Mouse (Mus musculus): Measurements from ENCODE around the gene Tsn. TPM values are rescaled to one million over a fixed set of nuclear protein-coding genes. Genes with fewer than 3 reads are reported as not detected.

Gene Tsn
- total and polyA plus RNA-seq, 2 experiments from 2014 or later = 97.4 to 170 TPM

DNA sequence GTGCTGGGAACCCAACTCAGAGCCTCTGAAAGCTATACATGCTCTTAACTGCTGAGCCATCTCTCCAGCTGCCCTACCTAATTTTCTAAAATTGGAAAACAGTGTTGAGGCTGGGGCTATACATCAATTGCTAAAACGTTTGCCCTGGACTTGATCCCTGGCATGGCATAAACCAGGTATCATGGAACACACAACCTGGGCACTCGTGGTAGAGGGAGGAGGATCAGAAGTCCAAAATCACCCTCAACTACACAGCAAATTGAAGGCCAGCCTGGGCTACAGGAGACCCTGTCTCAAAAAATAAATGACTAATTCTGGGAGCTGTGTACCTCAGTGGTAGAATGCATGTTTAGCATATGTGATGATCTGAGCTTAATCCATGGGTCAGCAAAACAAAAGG lies 13.8 kb downstream of the Tsn start:
- Histone ChIP-seq H3K4me2 (ENCODE audit: low read depth, low read length) (no peak overlapping the region), H3K27me3 (ENCODE audit: control insufficient read depth, insufficient read depth, low read length) (no peaks in the 10 kb centered on the region), H3K4me3 (ENCODE audit: low read depth, low read length) (no peak overlapping the region), H3K27ac (ENCODE audit: low read depth) (no peak overlapping the region), H3K9ac (replicated peaks; ENCODE audit: low read depth, low read length) (no peak overlapping the region), H3K36me3 (replicated peaks; ENCODE audit: control insufficient read depth, insufficient read depth, low read length) (peaks cover 75% of the 10 kb centered on the region), H3K4me1 (ENCODE audit: control insufficient read depth, insufficient read depth) (no peaks in the 10 kb centered on the region), H3K9me3 (replicated peaks; ENCODE audit: control insufficient read depth, low read length) (no peaks in the 10 kb centered on the region)
- DNase-seq (ENCODE audit: low spot score) = no peak
- no peak for ATAC-seq (ENCODE audit: insufficient read depth, low read depth)
- no peak for TF ChIP-seq CTCF (IDR thresholded peaks at IDR 0.05; ENCODE audit: low read depth)
- TF ChIP-seq EP300 (IDR thresholded peaks at IDR 0.05; ENCODE audit: low read depth) = no peak
- WGBS = 92% methylated on average over 2 of the region's 2 CpGs

DNA sequence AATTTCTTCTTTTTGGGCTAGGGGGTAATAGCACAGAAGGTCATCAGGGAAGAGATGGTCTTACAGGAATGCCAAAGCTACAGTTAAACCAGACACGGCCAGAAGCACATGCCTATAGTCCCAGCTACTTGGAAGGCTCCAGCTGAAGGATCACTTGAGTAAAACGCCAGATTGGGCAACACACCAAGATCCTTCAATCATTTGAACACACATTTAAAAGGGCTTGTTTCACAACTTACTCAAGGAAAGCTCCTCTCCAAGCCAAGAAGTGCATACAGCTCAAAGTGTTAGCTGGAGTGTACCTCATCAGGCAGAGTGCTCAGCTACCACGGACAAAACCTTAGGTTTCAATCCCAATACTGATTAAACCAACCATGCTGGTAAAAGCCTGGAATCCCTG lies 14.9 kb downstream of the Tsn start:
- ATAC-seq (ENCODE audit: insufficient read depth, low read depth) (no peak), DNase-seq (ENCODE audit: low spot score) (no peak)
- WGBS = 78% methylated on average over 3 of the region's 3 CpGs
- H3K27me3 ChIP-seq (ENCODE audit: control insufficient read depth, insufficient read depth, low read length) = no peaks in the 10 kb centered on the region
- no peak overlapping the region for H3K4me2 ChIP-seq (ENCODE audit: low read depth, low read length)
- no peak overlapping the region for H3K9ac ChIP-seq (replicated peaks; ENCODE audit: low read depth, low read length)
- no peak overlapping the region for H3K4me3 ChIP-seq (ENCODE audit: low read depth, low read length)
- H3K36me3 ChIP-seq (replicated peaks; ENCODE audit: control insufficient read depth, insufficient read depth, low read length) = peaks cover 65% of the 10 kb centered on the region
- H3K9me3 ChIP-seq (replicated peaks; ENCODE audit: control insufficient read depth, low read length) = no peaks in the 10 kb centered on the region
- H3K27ac ChIP-seq (ENCODE audit: low read depth) = no peak overlapping the region
- no peaks in the 10 kb centered on the region for H3K4me1 ChIP-seq (ENCODE audit: control insufficient read depth, insufficient read depth)
- no peak for TF ChIP-seq EP300 (IDR thresholded peaks at IDR 0.05; ENCODE audit: low read depth)

DNA sequence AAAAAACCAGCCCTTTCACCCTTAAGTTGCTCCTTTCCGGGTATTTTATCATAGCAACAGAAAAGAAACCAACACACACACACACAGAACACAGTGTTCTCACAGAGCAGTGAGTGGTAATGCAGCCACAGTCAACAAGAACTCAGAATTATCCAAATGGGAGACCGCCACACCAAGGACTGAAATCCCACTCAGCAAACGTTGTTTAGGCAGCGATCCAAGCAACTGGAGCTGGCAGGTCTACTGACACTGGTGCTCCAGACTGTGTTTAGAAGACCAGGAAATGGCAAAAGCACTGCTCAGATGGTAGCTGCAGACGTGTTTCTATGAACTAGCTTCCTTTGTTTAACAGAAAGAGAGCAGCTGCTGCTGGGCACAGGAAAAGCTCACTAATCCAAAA lies 16.7 kb downstream of the Tsn start:
- Histone ChIP-seq H3K27me3 (ENCODE audit: control insufficient read depth, insufficient read depth, low read length) (no peaks in the 10 kb centered on the region), H3K4me1 (ENCODE audit: control insufficient read depth, insufficient read depth) (no peaks in the 10 kb centered on the region), H3K4me2 (ENCODE audit: low read depth, low read length) (no peak overlapping the region), H3K4me3 (ENCODE audit: low read depth, low read length) (no peak overlapping the region), H3K9me3 (replicated peaks; ENCODE audit: control insufficient read depth, low read length) (no peaks in the 10 kb centered on the region), H3K36me3 (replicated peaks; ENCODE audit: control insufficient read depth, insufficient read depth, low read length) (peaks cover 46% of the 10 kb centered on the region), H3K27ac (ENCODE audit: low read depth) (no peak overlapping the region), H3K9ac (replicated peaks; ENCODE audit: low read depth, low read length) (no peak overlapping the region)
- DNase-seq (ENCODE audit: low spot score) = no peak
- ATAC-seq (ENCODE audit: insufficient read depth, low read depth) = no peak
- no peak for TF ChIP-seq CTCF (IDR thresholded peaks at IDR 0.05; ENCODE audit: low read depth)
- TF ChIP-seq EP300 (IDR thresholded peaks at IDR 0.05; ENCODE audit: low read depth) = no peak
- 66% methylated on average over 5 of the region's 5 CpGs for WGBS

DNA sequence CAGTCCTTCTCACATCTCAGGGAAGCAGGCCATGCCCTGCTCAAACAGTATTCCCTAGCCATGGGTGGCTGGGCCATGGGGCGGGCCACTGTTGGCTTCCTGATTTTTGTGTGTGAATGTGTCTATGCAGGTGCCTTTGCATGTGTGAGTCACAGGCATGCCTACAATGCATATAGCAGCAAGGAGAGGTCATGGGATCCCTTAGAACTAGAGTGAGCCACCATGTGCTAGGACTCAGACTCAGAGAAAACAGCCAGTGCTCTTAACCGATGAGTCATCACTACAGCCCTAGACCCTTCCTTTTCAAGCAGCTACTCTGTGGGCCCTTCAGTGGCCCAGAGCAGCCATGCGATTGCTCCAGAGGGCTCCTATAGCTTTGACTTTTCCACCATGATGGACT lies 17.3 kb downstream of the Tsn start:
- Histone ChIP-seq H3K9me3 (replicated peaks; ENCODE audit: control insufficient read depth, low read length) (no peaks in the 10 kb centered on the region), H3K36me3 (replicated peaks; ENCODE audit: control insufficient read depth, insufficient read depth, low read length) (peaks cover 40% of the 10 kb centered on the region), H3K4me2 (ENCODE audit: low read depth, low read length) (no peak overlapping the region), H3K9ac (replicated peaks; ENCODE audit: low read depth, low read length) (no peak overlapping the region), H3K27ac (ENCODE audit: low read depth) (no peak overlapping the region), H3K4me1 (ENCODE audit: control insufficient read depth, insufficient read depth) (no peaks in the 10 kb centered on the region), H3K4me3 (ENCODE audit: low read depth, low read length) (no peak overlapping the region), H3K27me3 (ENCODE audit: control insufficient read depth, insufficient read depth, low read length) (no peaks in the 10 kb centered on the region)
- no peak for TF ChIP-seq EP300 (IDR thresholded peaks at IDR 0.05; ENCODE audit: low read depth)
- TF ChIP-seq CTCF (IDR thresholded peaks at IDR 0.05; ENCODE audit: low read depth) = no peak
- ATAC-seq (ENCODE audit: insufficient read depth, low read depth) (no peak), DNase-seq (ENCODE audit: low spot score) (no peak)
- 91% methylated on average over 3 of the region's 3 CpGs for WGBS

DNA sequence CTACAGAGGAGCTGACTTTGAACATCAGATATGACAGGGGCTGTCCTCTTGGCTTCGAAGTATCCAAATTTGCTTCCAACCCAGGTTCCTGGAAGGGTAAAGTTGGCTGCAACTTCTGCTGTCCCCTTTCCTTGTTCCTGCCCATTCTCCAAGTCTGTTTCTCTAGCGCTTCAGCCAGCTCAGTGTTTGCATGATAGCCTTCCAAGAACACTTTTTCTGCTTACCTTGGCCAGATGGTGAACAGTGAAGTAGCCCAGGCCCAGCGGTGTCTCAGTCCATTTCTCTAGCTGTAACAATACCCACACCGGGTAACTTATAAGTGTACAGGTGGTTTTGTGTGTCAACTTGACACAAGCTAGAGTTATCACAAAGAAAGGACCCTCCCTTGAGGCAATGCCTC lies 19.2 kb downstream of the Tsn start:
- no peak overlapping the region for H3K9ac ChIP-seq (replicated peaks; ENCODE audit: low read depth, low read length)
- no peaks in the 10 kb centered on the region for H3K4me1 ChIP-seq (ENCODE audit: control insufficient read depth, insufficient read depth)
- DNase-seq (ENCODE audit: low spot score) (no peak), ATAC-seq (ENCODE audit: insufficient read depth, low read depth) (no peak)
- TF ChIP-seq EP300 (IDR thresholded peaks at IDR 0.05; ENCODE audit: low read depth) = no peak
- no peak for TF ChIP-seq CTCF (IDR thresholded peaks at IDR 0.05; ENCODE audit: low read depth)
- H3K4me3 ChIP-seq (ENCODE audit: low read depth, low read length) = no peak overlapping the region
- no peak overlapping the region for H3K4me2 ChIP-seq (ENCODE audit: low read depth, low read length)
- no peak overlapping the region for H3K27ac ChIP-seq (ENCODE audit: low read depth)
- no peaks in the 10 kb centered on the region for H3K27me3 ChIP-seq (ENCODE audit: control insufficient read depth, insufficient read depth, low read length)
- no peaks in the 10 kb centered on the region for H3K9me3 ChIP-seq (replicated peaks; ENCODE audit: control insufficient read depth, low read length)
- peaks cover 21% of the 10 kb centered on the region for H3K36me3 ChIP-seq (replicated peaks; ENCODE audit: control insufficient read depth, insufficient read depth, low read length)
- 83% methylated on average over 4 of the region's 4 CpGs for WGBS

DNA sequence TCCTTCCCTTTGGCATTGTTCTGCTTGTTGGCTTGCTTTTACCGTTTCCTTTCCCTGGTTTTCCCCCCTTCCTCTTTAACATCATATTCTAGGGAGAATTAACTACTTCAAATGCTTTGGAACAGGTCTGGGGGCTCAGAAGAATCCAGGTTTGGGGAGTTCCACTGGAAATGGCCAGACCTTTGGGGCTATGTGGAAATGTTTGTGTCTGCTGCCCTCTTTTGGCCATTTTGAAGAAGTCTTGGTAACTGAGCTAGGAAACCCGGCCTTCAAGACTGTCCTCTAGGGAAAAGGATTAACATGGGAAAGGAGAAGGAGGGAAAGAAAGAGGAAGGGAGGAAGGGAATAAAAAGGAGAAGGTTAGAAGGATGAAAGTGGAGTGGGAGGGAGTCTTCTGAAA lies 36.4 kb downstream of the Tsn start:
- no peaks in the 10 kb centered on the region for H3K9me3 ChIP-seq (replicated peaks; ENCODE audit: control insufficient read depth, low read length)
- no peak overlapping the region for H3K4me3 ChIP-seq (ENCODE audit: low read depth, low read length)
- TF ChIP-seq EP300 (IDR thresholded peaks at IDR 0.05; ENCODE audit: low read depth) (no peak), CTCF (IDR thresholded peaks at IDR 0.05; ENCODE audit: low read depth) (peak; percentile 56)
- no peaks in the 10 kb centered on the region for H3K36me3 ChIP-seq (replicated peaks; ENCODE audit: control insufficient read depth, insufficient read depth, low read length)
- H3K27ac ChIP-seq (ENCODE audit: low read depth) = no peak overlapping the region
- H3K9ac ChIP-seq (replicated peaks; ENCODE audit: low read depth, low read length) = no peak overlapping the region
- DNase-seq (ENCODE audit: low spot score) = peak; percentile 24
- no peaks in the 10 kb centered on the region for H3K27me3 ChIP-seq (ENCODE audit: control insufficient read depth, insufficient read depth, low read length)
- no peak overlapping the region for H3K4me2 ChIP-seq (ENCODE audit: low read depth, low read length)
- 16% methylated on average over 2 of the region's 2 CpGs for WGBS
- H3K4me1 ChIP-seq (ENCODE audit: control insufficient read depth, insufficient read depth) = no peaks in the 10 kb centered on the region
- ATAC-seq (ENCODE audit: insufficient read depth, low read depth) = no peak
